Mouse (Mus musculus): ENCODE measurements around the gene Cfap97d2. TPM values are rescaled to one million over a fixed set of nuclear protein-coding genes. Genes with fewer than 3 reads are reported as not detected.

The Cfap97d2 gene
- total and polyA plus RNA-seq, 2 experiments from 2014 or later, result 1.6 to 1.7 TPM

- no peak overlapping the region for H3K9ac ChIP-seq
- H3K27ac ChIP-seq (ENCODE audit: low read depth, low read length), result no peak overlapping the region
- no peak overlapping the region for H3K4me2 ChIP-seq (ENCODE audit: low read depth)
- H3K27me3 ChIP-seq (ENCODE audit: insufficient read depth, low read length), result no peaks in the 10 kb centered on the region
- H3K36me3 ChIP-seq (ENCODE audit: insufficient read depth), result no peaks in the 10 kb centered on the region
- no peak for TF ChIP-seq CTCF (IDR thresholded peaks at IDR 0.05; ENCODE audit: low read depth)
- no peaks in the 10 kb centered on the region for H3K9me3 ChIP-seq (ENCODE audit: low read length)
- DNase-seq (no peak), ATAC-seq (no peak)
- WGBS, result 90% methylated on average over 10 of the region's 10 CpGs
- H3K4me3 ChIP-seq (ENCODE audit: low read depth, low read length), result no peak overlapping the region
- peaks cover 3% of the 10 kb centered on the region; the same call in 1 of the 2 replicates for H3K4me1 ChIP-seq (ENCODE audit: insufficient read depth)
Measured at GRCm38 (mm10) chr8:13668367-13668766, 37.3 kb upstream of the Cfap97d2 start.

GRCm38 (mm10) chr8:13670011-13670471 lies 35.6 kb upstream of the Cfap97d2 start:
- H3K27ac ChIP-seq (ENCODE audit: low read depth, low read length), result no peak overlapping the region
- DNase-seq, result no peak
- 0 out of 2 replicates have a peak, but pooled peaks have one; percentile 14 for ATAC-seq
- H3K4me2 ChIP-seq (ENCODE audit: low read depth), result no peak overlapping the region
- H3K27me3 ChIP-seq (ENCODE audit: insufficient read depth, low read length), result no peaks in the 10 kb centered on the region
- H3K36me3 ChIP-seq (ENCODE audit: insufficient read depth), result no peaks in the 10 kb centered on the region
- peaks cover 11% of the 10 kb centered on the region; the same call in 1 of the 2 replicates for H3K4me1 ChIP-seq (ENCODE audit: insufficient read depth)
- no peaks in the 10 kb centered on the region for H3K9me3 ChIP-seq (ENCODE audit: low read length)
- whole genome bisulfite sequencing, result 80% methylated on average over 17 of the region's 17 CpGs
- H3K4me3 ChIP-seq (ENCODE audit: low read depth, low read length), result no peak overlapping the region
- no peak for TF ChIP-seq CTCF (IDR thresholded peaks at IDR 0.05; ENCODE audit: low read depth)
- H3K9ac ChIP-seq, result no peak overlapping the region

DNA sequence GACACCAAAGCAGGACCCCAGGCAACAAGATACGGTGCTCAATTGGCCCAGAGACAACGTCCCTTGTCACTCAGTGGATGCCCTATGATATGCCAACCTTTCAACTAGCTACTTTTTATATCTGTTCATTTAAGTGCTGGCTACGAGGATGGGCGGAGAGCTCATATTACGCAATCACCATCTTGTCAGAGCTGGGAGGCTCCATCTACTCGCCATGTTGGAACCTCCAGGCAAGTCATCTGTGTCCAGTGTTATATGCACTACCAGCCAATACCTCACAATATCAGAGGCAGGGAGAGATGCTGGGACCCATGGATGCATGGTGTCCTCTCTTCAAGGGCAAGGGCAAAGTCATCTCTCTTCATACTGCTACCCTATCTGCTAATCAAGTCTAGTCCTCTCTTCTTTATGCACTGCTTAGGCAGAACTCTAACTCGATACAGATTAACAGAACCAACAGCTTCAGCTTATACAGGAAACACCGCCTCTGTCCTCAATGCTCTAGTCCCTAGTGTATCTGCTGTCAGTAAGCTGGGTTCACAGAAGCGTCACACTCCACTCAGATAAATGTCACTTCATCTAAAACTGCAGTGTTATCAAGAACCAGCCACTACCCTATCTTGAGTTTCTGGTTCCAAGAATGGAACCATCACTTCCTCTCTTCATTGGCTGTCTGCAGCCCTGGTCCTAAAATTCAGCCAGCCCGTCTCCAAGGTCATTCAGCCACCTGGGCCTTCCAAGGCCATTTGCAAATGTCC lies 34.3 kb upstream of the Cfap97d2 start:
- Histone ChIP-seq H3K4me2 (ENCODE audit: low read depth) (no peak overlapping the region), H3K4me3 (ENCODE audit: low read depth, low read length) (no peak overlapping the region), H3K9me3 (ENCODE audit: low read length) (no peaks in the 10 kb centered on the region), H3K27me3 (ENCODE audit: insufficient read depth, low read length) (no peaks in the 10 kb centered on the region), H3K9ac (no peak overlapping the region), H3K27ac (ENCODE audit: low read depth, low read length) (no peak overlapping the region), H3K4me1 (ENCODE audit: insufficient read depth) (peaks cover 11% of the 10 kb centered on the region; the same call in 1 of the 2 replicates), H3K36me3 (ENCODE audit: insufficient read depth) (no peaks in the 10 kb centered on the region)
- TF ChIP-seq CTCF (IDR thresholded peaks at IDR 0.05; ENCODE audit: low read depth), result no peak
- ATAC-seq (no peak), DNase-seq (no peak)
- WGBS, result 94% methylated on average over 10 of the region's 10 CpGs

GRCm38 (mm10) chr8:13673215-13673614 lies 32.5 kb upstream of the Cfap97d2 start:
- Histone ChIP-seq H3K9ac (no peak overlapping the region), H3K27ac (ENCODE audit: low read depth, low read length) (no peak overlapping the region), H3K36me3 (ENCODE audit: insufficient read depth) (no peaks in the 10 kb centered on the region), H3K4me2 (ENCODE audit: low read depth) (no peak overlapping the region), H3K4me1 (ENCODE audit: insufficient read depth) (peaks cover 16% of the 10 kb centered on the region), H3K27me3 (ENCODE audit: insufficient read depth, low read length) (no peaks in the 10 kb centered on the region), H3K4me3 (ENCODE audit: low read depth, low read length) (no peak overlapping the region), H3K9me3 (ENCODE audit: low read length) (no peaks in the 10 kb centered on the region)
- ATAC-seq, result no peak
- TF ChIP-seq CTCF (IDR thresholded peaks at IDR 0.05; ENCODE audit: low read depth), result no peak
- no peak for DNase-seq
- WGBS, result 74% methylated on average over 4 of the region's 4 CpGs

DNA sequence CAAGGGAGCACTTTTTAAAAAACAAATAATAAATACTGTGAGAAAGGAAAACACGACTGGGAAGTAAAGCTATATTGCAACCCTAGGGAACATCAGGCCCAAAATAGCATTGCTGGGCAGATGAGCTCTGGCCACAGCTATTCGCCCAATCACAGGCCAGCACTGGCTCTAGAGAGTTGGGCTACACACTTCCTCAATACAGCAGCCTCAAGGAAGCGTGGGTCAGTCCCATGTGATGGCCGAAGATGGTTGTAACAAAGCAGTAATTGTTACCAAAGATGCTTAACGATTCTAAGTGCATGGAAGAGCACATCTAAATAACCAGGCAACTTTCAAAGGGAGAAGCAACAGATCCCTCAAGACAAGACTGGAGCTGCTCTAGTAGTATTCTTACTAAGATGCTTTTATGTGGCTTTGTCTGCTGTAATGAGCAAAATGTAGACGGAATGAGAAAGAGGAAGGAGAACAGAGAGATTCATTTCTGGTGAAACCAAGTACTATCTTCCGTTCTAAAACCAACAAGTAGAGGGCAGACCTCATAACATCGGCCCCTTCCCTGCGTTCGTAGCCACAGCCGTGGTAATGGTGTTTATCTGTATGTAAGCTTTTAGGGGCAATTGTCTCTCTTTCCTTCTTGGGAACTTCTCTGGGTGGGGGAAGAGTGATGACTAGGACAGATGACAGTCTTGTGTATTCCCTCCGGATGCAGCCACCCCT lies 31.2 kb upstream of the Cfap97d2 start:
- ATAC-seq, result no peak
- TF ChIP-seq CTCF (IDR thresholded peaks at IDR 0.05; ENCODE audit: low read depth), result no peak; the same call in 1 of the 2 replicates
- DNase-seq, result no peak
- peaks cover 16% of the 10 kb centered on the region for H3K4me1 ChIP-seq (ENCODE audit: insufficient read depth)
- no peak overlapping the region for H3K9ac ChIP-seq
- no peak overlapping the region for H3K4me3 ChIP-seq (ENCODE audit: low read depth, low read length)
- H3K36me3 ChIP-seq (ENCODE audit: insufficient read depth), result no peaks in the 10 kb centered on the region
- 58% methylated on average over 12 of the region's 12 CpGs for WGBS
- no peaks in the 10 kb centered on the region for H3K9me3 ChIP-seq (ENCODE audit: low read length)
- H3K27me3 ChIP-seq (ENCODE audit: insufficient read depth, low read length), result no peaks in the 10 kb centered on the region
- H3K27ac ChIP-seq (ENCODE audit: low read depth, low read length), result peak overlapping the region; percentile 62
- peak overlapping the region; percentile 57 for H3K4me2 ChIP-seq (ENCODE audit: low read depth)

DNA sequence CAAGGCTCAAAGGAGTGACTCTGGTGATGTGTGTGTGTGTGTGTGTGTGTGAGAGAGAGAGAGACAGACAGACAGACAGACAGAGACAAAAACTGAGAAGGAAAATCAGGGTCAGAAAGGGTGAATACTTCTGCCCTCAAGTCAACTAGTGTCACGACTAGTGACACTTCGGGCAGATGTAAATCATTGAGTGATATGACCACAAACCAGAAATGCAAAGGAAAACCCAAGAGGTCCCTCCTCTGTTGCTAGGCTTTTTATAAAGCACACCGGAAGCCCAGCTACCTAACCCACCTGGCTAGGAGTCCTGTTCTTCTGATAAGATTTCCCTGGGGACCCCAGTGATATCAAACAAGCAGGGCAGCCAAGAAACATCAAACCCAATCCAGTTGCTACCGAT lies 30.6 kb upstream of the Cfap97d2 start:
- Histone ChIP-seq H3K36me3 (ENCODE audit: insufficient read depth) (no peaks in the 10 kb centered on the region), H3K27me3 (ENCODE audit: insufficient read depth, low read length) (no peaks in the 10 kb centered on the region), H3K4me2 (ENCODE audit: low read depth) (peak overlapping the region; percentile 57), H3K9ac (peak overlapping the region; percentile 93), H3K27ac (ENCODE audit: low read depth, low read length) (peak overlapping the region; percentile 95), H3K4me1 (ENCODE audit: insufficient read depth) (peaks cover 16% of the 10 kb centered on the region), H3K9me3 (ENCODE audit: low read length) (no peaks in the 10 kb centered on the region), H3K4me3 (ENCODE audit: low read depth, low read length) (peak overlapping the region; percentile 90)
- no peak for TF ChIP-seq CTCF (IDR thresholded peaks at IDR 0.05; ENCODE audit: low read depth)
- DNase-seq, result no peak
- no peak for ATAC-seq
- 79% methylated on average over 4 of the region's 4 CpGs for WGBS

DNA sequence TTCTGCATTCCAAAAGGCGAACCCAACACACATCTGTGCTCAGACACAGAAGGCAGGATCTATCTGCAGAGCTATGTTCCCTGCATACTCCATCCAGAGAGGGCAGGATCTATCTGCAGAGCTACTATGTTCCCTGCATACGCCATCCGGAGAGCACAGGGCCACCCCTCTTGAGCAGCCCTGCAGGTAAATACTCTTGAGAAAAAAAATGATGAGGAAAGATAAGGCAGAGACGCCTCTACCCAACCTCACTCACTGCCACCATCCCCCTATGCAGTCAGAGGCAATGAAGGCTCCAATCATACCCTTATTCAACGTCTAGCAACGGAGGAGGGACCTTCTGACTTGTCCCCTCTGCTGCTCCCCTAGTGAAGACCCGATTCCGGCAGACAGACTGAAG lies 30.2 kb upstream of the Cfap97d2 start:
- no peak for DNase-seq
- TF ChIP-seq CTCF (IDR thresholded peaks at IDR 0.05; ENCODE audit: low read depth), result no peak
- 46% methylated on average over 8 of the region's 8 CpGs for WGBS

More for the DNA sequence above, 30.2 kb upstream of the Cfap97d2 start:
- peak overlapping the region; percentile 90 for H3K4me3 ChIP-seq (ENCODE audit: low read depth, low read length)
- H3K9ac ChIP-seq, result peak overlapping the region; percentile 93
- no peaks in the 10 kb centered on the region for H3K9me3 ChIP-seq (ENCODE audit: low read length)
- H3K4me1 ChIP-seq (ENCODE audit: insufficient read depth), result peaks cover 16% of the 10 kb centered on the region
- no peak for ATAC-seq
- H3K27ac ChIP-seq (ENCODE audit: low read depth, low read length), result peak overlapping the region; percentile 95
- no peaks in the 10 kb centered on the region for H3K27me3 ChIP-seq (ENCODE audit: insufficient read depth, low read length)
- H3K36me3 ChIP-seq (ENCODE audit: insufficient read depth), result no peaks in the 10 kb centered on the region
- peak overlapping the region; percentile 57 for H3K4me2 ChIP-seq (ENCODE audit: low read depth)

Data from forebrain, postnatal 0 days (tissue).